In the genomic region with DNA sequence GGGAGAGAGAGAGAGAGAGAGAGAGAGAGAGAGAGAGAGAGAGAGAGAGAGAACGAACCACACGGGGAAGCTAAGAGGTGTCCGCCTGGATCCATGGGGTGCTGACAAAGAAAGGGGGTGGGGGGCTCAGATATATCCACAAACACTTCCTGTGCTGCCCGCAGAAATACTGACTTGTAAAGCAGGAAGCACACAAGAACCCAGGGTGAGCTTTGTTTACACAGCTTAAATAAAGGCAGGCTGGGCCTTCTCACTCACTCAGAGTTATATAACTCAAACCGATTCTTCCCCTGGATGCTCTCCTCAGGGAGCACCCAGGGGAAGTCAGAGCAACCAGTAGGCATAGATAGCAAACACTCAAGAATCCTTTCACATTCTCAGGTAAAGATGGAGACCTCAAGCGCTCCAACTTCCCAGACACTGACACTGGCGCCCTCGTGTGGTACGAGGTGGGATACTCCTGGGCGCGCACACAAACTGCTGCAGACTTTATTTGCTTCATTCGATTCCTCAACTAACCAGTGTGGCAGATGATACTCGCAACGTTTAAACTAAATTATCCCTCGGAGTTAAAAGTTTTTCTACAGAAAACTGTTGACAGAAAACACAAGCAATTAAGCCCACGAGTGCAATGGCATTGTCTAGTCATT, we compare ENCODE assay signal across 9 mouse cellular contexts. TPM values are rescaled to one million over a fixed set of nuclear protein-coding genes. Genes with fewer than 3 reads are reported as not detected.
DNase-seq lines count a peak whose midpoint lies in the region; ATAC-seq and TF ChIP-seq lines count a peak whose summit lies in the region.
"Had no signal": no experiment of that assay in that cellular context is flagged by ENCODE, and none has a peak within 500 bp of the region (broad histone marks: within the 10 kb centered on the region; RNA-seq: fewer than 3 reads in every experiment).

No protein-coding gene starts in this region.

- H3K79me2 ChIP-seq in heart, adult 2 months (replicated peaks; ENCODE audit: control insufficient read depth, insufficient read depth, low read length), result no peaks in the 10 kb centered on the region

- no peak overlapping the region for H3K4me2 ChIP-seq in embryonic facial prominence, embryonic 11.5 days (ENCODE audit: low read depth, low read length)
- H3K4me2 ChIP-seq in kidney, embryonic 16.5 days (replicated peaks; ENCODE audit: low read depth, low read length), result peak overlapping the region; percentile 32; the same call in 1 of the 2 replicates
- 0 out of 2 replicates have a peak overlapping the region, but pooled peaks have one; percentile 31 for H3K4me2 ChIP-seq in liver, embryonic 11.5 days
- H3K4me2 ChIP-seq: embryonic facial prominence, embryonic 13.5 days had no signal

- H3K9ac ChIP-seq in embryonic facial prominence, embryonic 11.5 days (replicated peaks; ENCODE audit: low read length), result no peak overlapping the region
- H3K9ac ChIP-seq in heart, adult 2 months (ENCODE audit: low read depth, low read length), result no peak overlapping the region
- no peak overlapping the region for H3K9ac ChIP-seq in kidney, embryonic 16.5 days (replicated peaks; ENCODE audit: low read length)
- no peak overlapping the region for H3K9ac ChIP-seq in liver, embryonic 11.5 days (ENCODE audit: low read depth, low read length)
- H3K9ac ChIP-seq: embryonic facial prominence, embryonic 13.5 days had no signal

- H3K9me3 ChIP-seq in embryonic facial prominence, embryonic 11.5 days (replicated peaks; ENCODE audit: control insufficient read depth, low read length), result no peaks in the 10 kb centered on the region
- 0 out of 2 replicates have a peak, but pooled peaks cover 3% of the 10 kb centered on the region for H3K9me3 ChIP-seq in kidney, embryonic 16.5 days (ENCODE audit: low read length)
- no peaks in the 10 kb centered on the region for H3K9me3 ChIP-seq in liver, embryonic 11.5 days (ENCODE audit: control insufficient read depth, low read length)
- H3K9me3 ChIP-seq: embryonic facial prominence, embryonic 13.5 days had no signal

- H3K27me3 ChIP-seq in embryonic facial prominence, embryonic 11.5 days (ENCODE audit: control insufficient read depth, insufficient read depth, low read length), result no peaks in the 10 kb centered on the region
- H3K27me3 ChIP-seq in heart, adult 2 months (ENCODE audit: control insufficient read depth, insufficient read depth, low read length), result no peaks in the 10 kb centered on the region
- no peaks in the 10 kb centered on the region for H3K27me3 ChIP-seq in kidney, embryonic 16.5 days (ENCODE audit: insufficient read depth, low read length)
- H3K27me3 ChIP-seq in liver, embryonic 11.5 days (replicated peaks; ENCODE audit: control insufficient read depth, insufficient read depth, low read length), result no peaks in the 10 kb centered on the region
- H3K27me3 ChIP-seq in testis, adult 2 months (ENCODE audit: control insufficient read depth, insufficient read depth, low read length), result no peaks in the 10 kb centered on the region
- H3K27me3 ChIP-seq: embryonic facial prominence, embryonic 13.5 days had no signal

- no peaks in the 10 kb centered on the region for H3K36me3 ChIP-seq in embryonic facial prominence, embryonic 11.5 days (replicated peaks; ENCODE audit: control insufficient read depth, insufficient read depth, low read depth, low read length)
- H3K36me3 ChIP-seq in heart, adult 2 months (ENCODE audit: control insufficient read depth, insufficient read depth, low read length), result no peaks in the 10 kb centered on the region
- no peaks in the 10 kb centered on the region for H3K36me3 ChIP-seq in kidney, embryonic 16.5 days (ENCODE audit: insufficient read depth, low read length)
- no peaks in the 10 kb centered on the region for H3K36me3 ChIP-seq in liver, embryonic 11.5 days (ENCODE audit: control insufficient read depth, insufficient read depth, low read length)
- H3K36me3 ChIP-seq in testis, adult 2 months (ENCODE audit: control insufficient read depth, insufficient read depth, low read length), result no peaks in the 10 kb centered on the region
- H3K36me3 ChIP-seq: embryonic facial prominence, embryonic 13.5 days had no signal

- no peak for TF ChIP-seq POLR2A in heart, adult 2 months (IDR thresholded peaks at IDR 0.05; ENCODE audit: insufficient read depth, low read depth, low read length)
- TF ChIP-seq POLR2A in testis, adult 2 months (IDR thresholded peaks at IDR 0.05; ENCODE audit: control insufficient read depth, low read depth, low read length), result no peak

- TF ChIP-seq EP300 in heart, adult 2 months (IDR thresholded peaks at IDR 0.05; ENCODE audit: insufficient read depth, low read depth, low read length), result no peak

- 0 out of 2 replicates have a peak, but pooled peaks have one; percentile 39 for ATAC-seq in embryonic facial prominence, embryonic 11.5 days (replicated peaks; ENCODE audit: insufficient number of reproducible peaks, low FRiP score, low TSS enrichment, low read depth)
- ATAC-seq in kidney, embryonic 16.5 days (ENCODE audit: low FRiP score, low TSS enrichment), result peak; percentile 75; the same call in 1 of the 2 replicates
- peak; percentile 39; the same call in 1 of the 2 replicates for ATAC-seq in liver, embryonic 11.5 days (replicated peaks; ENCODE audit: low FRiP score)

- H3K27ac ChIP-seq in embryonic facial prominence, embryonic 11.5 days (replicated peaks; ENCODE audit: low read depth, low read length), result no peak overlapping the region
- no peak overlapping the region for H3K27ac ChIP-seq in heart, adult 2 months
- H3K27ac ChIP-seq in kidney, embryonic 16.5 days (ENCODE audit: low read length), result no peak overlapping the region
- no peak overlapping the region for H3K27ac ChIP-seq in liver, embryonic 11.5 days (ENCODE audit: low read depth, low read length)
- no peak overlapping the region for H3K27ac ChIP-seq in testis, adult 2 months (ENCODE audit: control insufficient read depth, insufficient read depth, low read depth, low read length)
- H3K27ac ChIP-seq: embryonic facial prominence, embryonic 13.5 days had no signal

- no peaks in the 10 kb centered on the region for H3K4me1 ChIP-seq in embryonic facial prominence, embryonic 11.5 days (ENCODE audit: control insufficient read depth, insufficient read depth, low read length)
- H3K4me1 ChIP-seq in heart, adult 2 months (ENCODE audit: control insufficient read depth, insufficient read depth, low read length), result no peaks in the 10 kb centered on the region
- no peaks in the 10 kb centered on the region for H3K4me1 ChIP-seq in kidney, embryonic 16.5 days (ENCODE audit: insufficient read depth, low read length)
- no peaks in the 10 kb centered on the region for H3K4me1 ChIP-seq in liver, embryonic 11.5 days (replicated peaks; ENCODE audit: control insufficient read depth, insufficient read depth, low read length)
- H3K4me1 ChIP-seq in testis, adult 2 months (ENCODE audit: control insufficient read depth, insufficient read depth, low read length), result peaks cover 4% of the 10 kb centered on the region
- H3K4me1 ChIP-seq: embryonic facial prominence, embryonic 13.5 days had no signal

- H3K4me3 ChIP-seq in embryonic facial prominence, embryonic 11.5 days (ENCODE audit: low read depth, low read length), result no peak overlapping the region
- H3K4me3 ChIP-seq in heart, adult 2 months, result no peak overlapping the region
- no peak overlapping the region for H3K4me3 ChIP-seq in kidney, embryonic 16.5 days (ENCODE audit: low read length)
- no peak overlapping the region for H3K4me3 ChIP-seq in liver, embryonic 11.5 days (ENCODE audit: low read depth, low read length)
- no peak overlapping the region; the same call in 1 of the 2 replicates for H3K4me3 ChIP-seq in testis, adult 2 months (ENCODE audit: control insufficient read depth, low read depth, low read length)
- H3K4me3 ChIP-seq: embryonic facial prominence, embryonic 13.5 days had no signal

- peak; percentile 88 for TF ChIP-seq CTCF in heart, adult 2 months (IDR thresholded peaks at IDR 0.05)
- peak; percentile 93 for TF ChIP-seq CTCF in testis, adult 2 months (IDR thresholded peaks at IDR 0.05; ENCODE audit: control insufficient read depth, insufficient read depth, insufficient replicate concordance, low read depth, low read length)

- WGBS in embryonic facial prominence, embryonic 11.5 days, result 33% methylated on average over 16 of the region's 16 CpGs
- WGBS in heart, adult 2 months, result 20% methylated on average over 16 of the region's 16 CpGs
- 34% methylated on average over 16 of the region's 16 CpGs for WGBS in kidney, embryonic 16.5 days
- WGBS in liver, embryonic 11.5 days, result 20% methylated on average over 16 of the region's 16 CpGs

- intact Hi-C loops in heart, adult 2 months (cut with DNase I), result loop anchor here (1.0 to 5.0 kb wide), 2 partner anchors 67 to 86 kb away; no protein-coding TSS in a partner anchor

- DNase-seq in 3T3-L1 (ENCODE audit: low read depth, low spot score), result peak; percentile 63
- peak; percentile 47 to 70 for DNase-seq in adrenal gland, adult 18-20 months (ENCODE audit: low spot score in 2 of 2)
- peak; percentile 79 for DNase-seq in embryonic facial prominence, embryonic 11.5 days (ENCODE audit: low spot score)
- DNase-seq in heart, adult 2 months, result peak; percentile 63 to 78
- DNase-seq in liver, embryonic 11.5 days (ENCODE audit: low spot score), result peak; percentile 68
- DNase-seq in neural tube, embryonic 10.5 days (ENCODE audit: extremely low spot score, low spot score), result peak; percentile 78

RNA-seq across cellular contexts. Expression of a gene that starts 4.5 kb away (rescaled TPM):
- not detected for total RNA-seq in adrenal gland, adult 18-20 months (2021)
- polyA plus RNA-seq in embryonic facial prominence, embryonic 11.5 days (2014; fragmentation: Nextera tagmentation; extraction: Ambion mirVana), result not detected in 2 replicates
- total RNA-seq in heart, adult 2 months (2021), result not detected
- polyA plus RNA-seq in heart, adult 2 months (2012; rRNA removed), result not detected in 2 replicates
- polyA plus RNA-seq in kidney, embryonic 16.5 days (2015; fragmentation: Nextera tagmentation; extraction: Ambion mirVana), result not detected in 2 replicates
- polyA plus RNA-seq in liver, embryonic 11.5 days (2014; fragmentation: Nextera tagmentation; extraction: Ambion mirVana), result not detected in 2 replicates
- 109 and 160 TPM in 2 replicates for polyA plus RNA-seq in testis, adult 2 months (2012; rRNA removed)
- polyA plus RNA-seq: embryonic facial prominence, embryonic 13.5 days had no signal

RNA-seq across cellular contexts. Expression of a gene that starts 27.5 kb away (rescaled TPM):
- under 1 TPM in 1 of 2 experiments, not detected in 1; 0.23 TPM for total RNA-seq in adrenal gland, adult 18-20 months (2021)
- not detected in 2 replicates for polyA plus RNA-seq in embryonic facial prominence, embryonic 11.5 days (2014; fragmentation: Nextera tagmentation; extraction: Ambion mirVana)
- total RNA-seq in heart, adult 2 months (2021), result not detected
- not detected in 2 replicates for polyA plus RNA-seq in heart, adult 2 months (2012; rRNA removed)
- polyA plus RNA-seq in kidney, embryonic 16.5 days (2015; fragmentation: Nextera tagmentation; extraction: Ambion mirVana), result 0.94 and 2.7 TPM in 2 replicates
- 0.34 and 0.47 TPM in 2 replicates for polyA plus RNA-seq in liver, embryonic 11.5 days (2014; fragmentation: Nextera tagmentation; extraction: Ambion mirVana)
- 1.3 TPM in 1 of 2 replicates, not detected in the other for polyA plus RNA-seq in testis, adult 2 months (2012; rRNA removed)
- polyA plus RNA-seq: embryonic facial prominence, embryonic 13.5 days had no signal

Comparison
In these comparisons a context has a peak if more than half of its experiments do, and no peak if none do; other contexts are left out.
1. RNA of a gene that starts 4.5 kb away (polyA plus RNA-seq): 109 to 160 TPM in testis, adult 2 months; not detected in kidney, embryonic 16.5 days, not detected in embryonic facial prominence, embryonic 11.5 days, not detected in heart, adult 2 months and not detected in liver, embryonic 11.5 days; every median in the first group is over 100 times any median in the second.
2. Peak in every context shown above with its lines, with median percentiles within 50 percentile points of each other: DNase-seq and ATAC-seq.